Mouse (Mus musculus): ENCODE results near the gene Mnx1. TPM values are rescaled to one million over a fixed set of nuclear protein-coding genes. Genes with fewer than 3 reads are reported as not detected.

Gene Mnx1
- polyA plus RNA-seq, 1 experiment from 2014 or later = 1.2 TPM

Other genes with a start within 250 kb of the Mnx1 start
- 7.0 and 9.2 TPM in 2 replicates for gene Lmbr1, start 100.1 kb downstream of the Mnx1 start, polyA plus RNA-seq (2014; fragmentation: Nextera tagmentation; extraction: Ambion mirVana)
- gene Nom1, start 43.8 kb downstream of the Mnx1 start, polyA plus RNA-seq (2014; fragmentation: Nextera tagmentation; extraction: Ambion mirVana) = 24.4 and 34.5 TPM in 2 replicates
- 31.9 and 34.5 TPM in 2 replicates for gene Ube3c, start 90.8 kb upstream of the Mnx1 start, polyA plus RNA-seq (2014; fragmentation: Nextera tagmentation; extraction: Ambion mirVana)

All from limb, embryonic 11.5 days (tissue).